Mouse (Mus musculus) myocyte (in vitro differentiated cells): Measurements from ENCODE around the gene Smg9.

Source experiments
- CEBPB ChIP-seq: IDR thresholded peaks from 2 replicates; pipeline ENCODE4 v1.6.1; 2011; ENCODE audit warnings: mild to moderate bottlenecking, moderate library complexity; ENCODE audit not compliant: poor library complexity, insufficient read depth, severe bottlenecking
- E2F4 ChIP-seq: IDR thresholded peaks from one replicate; pipeline ENCODE4 v1.6.1; 2011; ENCODE audit warnings: mild to moderate bottlenecking, control low read depth, moderate library complexity; ENCODE audit not compliant: insufficient read depth
- MYOG ChIP-seq, 3 experiments: IDR thresholded peaks; one replicate each; pipeline ENCODE4 v1.6.1; 2011; ENCODE audit warnings: control low read depth in 2 of 3, low read depth in 2 of 3, mild to moderate bottlenecking in 2 of 3; ENCODE audit not compliant: insufficient read length in 2 of 3, control insufficient read depth in 1 of 3, insufficient read depth in 1 of 3
- POLR2A ChIP-seq: IDR thresholded peaks from one replicate; pipeline ENCODE4 v1.6.1; 2011; ENCODE audit warnings: low read depth, mild to moderate bottlenecking, control low read depth, moderate library complexity; ENCODE audit not compliant: insufficient read length
- POLR2AphosphoS2 ChIP-seq: IDR thresholded peaks from one replicate; pipeline ENCODE4 v1.6.1; 2011; ENCODE audit warnings: low read depth, control low read depth; ENCODE audit not compliant: insufficient read length
- REST ChIP-seq: IDR thresholded peaks from one replicate; pipeline ENCODE4 v1.6.1; 2011; ENCODE audit warnings: mild to moderate bottlenecking, control low read depth, moderate library complexity; ENCODE audit not compliant: insufficient read depth, insufficient read length
- TCF12 ChIP-seq: IDR thresholded peaks from one replicate; pipeline ENCODE4 v1.6.1; 2011; ENCODE audit warnings: mild to moderate bottlenecking, control low read depth; ENCODE audit not compliant: poor library complexity, insufficient read depth, severe bottlenecking
- TCF3 ChIP-seq: IDR thresholded peaks from one replicate; pipeline ENCODE4 v1.6.1; 2011; ENCODE audit warnings: low read depth, control low read depth; ENCODE audit not compliant: insufficient read length
- USF1 ChIP-seq: IDR thresholded peaks from one replicate; pipeline ENCODE4 v1.6.1; 2011; ENCODE audit warnings: low read depth, mild to moderate bottlenecking, control low read depth, moderate library complexity

DNA sequence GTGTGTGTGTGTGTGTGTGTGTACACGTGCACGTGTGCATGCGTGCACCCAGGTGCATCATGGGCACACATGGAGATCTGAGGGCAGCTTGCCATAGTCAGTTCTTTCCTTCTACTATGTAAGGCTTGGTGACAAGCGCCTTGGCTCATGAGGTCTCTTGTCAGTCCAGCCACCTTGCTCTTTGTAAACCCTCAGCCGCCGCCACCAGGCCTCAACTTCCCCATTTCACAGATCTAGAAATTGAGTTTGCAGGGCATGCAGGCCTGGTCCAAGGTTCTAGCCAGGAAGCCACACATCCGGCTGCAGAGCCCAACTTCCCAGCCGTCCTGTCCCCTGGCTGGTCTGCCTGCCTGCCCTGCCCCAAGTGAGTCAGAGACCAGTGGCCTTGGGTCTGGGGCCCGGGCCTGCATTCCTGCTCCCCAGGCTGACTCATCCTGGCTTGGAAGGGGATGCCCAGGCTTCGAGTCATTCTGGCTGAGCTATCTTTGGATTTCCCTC, 12.3 kb upstream of the Smg9 start:
- TF ChIP-seq E2F4 (no peak), POLR2A (no peak), REST (no peak), TCF3 (no peak), POLR2AphosphoS2 (peak; percentile 75), MYOG (IDR thresholded peaks at IDR 0.05; ENCODE audit: control insufficient read depth in 1 of 3, insufficient read depth in 1 of 3, insufficient read length in 2 of 3, low read depth in 2 of 3) (peak in 1 of 3 experiments; percentile 68), TCF12 (peak; percentile 36), USF1 (no peak), CEBPB (no peak)
